ENCODE assay signal across 11 mouse cellular contexts in the genomic region with DNA sequence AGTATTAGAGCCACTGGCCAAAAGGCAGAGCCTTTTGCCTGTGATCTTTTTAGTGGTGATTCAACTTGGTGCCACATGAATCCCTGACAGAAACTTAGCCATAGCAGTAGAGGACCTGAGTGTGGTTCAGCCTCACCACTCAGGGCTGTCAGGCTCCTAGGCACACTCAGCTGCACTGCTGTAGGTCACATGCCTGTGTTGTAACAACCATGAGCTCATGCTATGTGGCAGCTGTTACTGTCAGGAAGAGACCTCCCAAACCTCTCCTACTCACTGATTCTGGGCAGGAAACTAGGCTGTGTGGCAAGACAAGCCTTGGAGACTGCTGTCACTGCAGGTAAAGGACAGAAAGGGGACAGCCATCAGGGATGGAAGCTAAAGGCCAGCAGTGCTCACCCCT.
DNase-seq lines count a peak whose midpoint lies in the region; ATAC-seq and TF ChIP-seq lines count a peak whose summit lies in the region.
"Had no signal": no experiment of that assay in that cellular context is flagged by ENCODE, and none has a peak within 500 bp of the region (broad histone marks: within the 10 kb centered on the region; RNA-seq: fewer than 3 reads in every experiment).

No protein-coding gene starts in this region.

- H3K4me3 ChIP-seq in hindbrain, embryonic 10.5 days, result no peak overlapping the region
- H3K4me3 ChIP-seq in hindbrain, embryonic 13.5 days, result no peak overlapping the region
- no peak overlapping the region for H3K4me3 ChIP-seq in intestine, embryonic 15.5 days (replicated peaks)
- no peak overlapping the region for H3K4me3 ChIP-seq in midbrain, postnatal 0 days (ENCODE audit: low read depth, low read length)
- H3K4me3 ChIP-seq: midbrain, embryonic 13.5 days had no signal

- H3K4me2 ChIP-seq in hindbrain, embryonic 13.5 days, result no peak overlapping the region
- no peak overlapping the region for H3K4me2 ChIP-seq in intestine, embryonic 15.5 days (replicated peaks)
- H3K4me2 ChIP-seq in midbrain, postnatal 0 days (ENCODE audit: low read depth, low read length, poor library complexity, severe bottlenecking), result no peak overlapping the region
- H3K4me2 ChIP-seq: midbrain, embryonic 13.5 days had no signal

- H3K4me1 ChIP-seq in hindbrain, embryonic 10.5 days (replicated peaks), result peaks cover 25% of the 10 kb centered on the region
- H3K4me1 ChIP-seq in hindbrain, embryonic 13.5 days (replicated peaks), result peaks cover 19% of the 10 kb centered on the region
- peaks cover 27% of the 10 kb centered on the region for H3K4me1 ChIP-seq in intestine, embryonic 15.5 days (replicated peaks)
- peaks cover 7% of the 10 kb centered on the region; the same call in 1 of the 2 replicates for H3K4me1 ChIP-seq in midbrain, postnatal 0 days (ENCODE audit: insufficient read depth, low read length)

- H3K9ac ChIP-seq in hindbrain, embryonic 13.5 days, result no peak overlapping the region; the same call in 1 of the 2 replicates
- no peak overlapping the region for H3K9ac ChIP-seq in intestine, embryonic 15.5 days
- H3K9ac ChIP-seq in midbrain, postnatal 0 days (replicated peaks; ENCODE audit: low read length, poor library complexity, severe bottlenecking), result no peak overlapping the region
- H3K9ac ChIP-seq: midbrain, embryonic 13.5 days had no signal

- no peaks in the 10 kb centered on the region for H3K9me3 ChIP-seq in hindbrain, embryonic 10.5 days
- H3K9me3 ChIP-seq in hindbrain, embryonic 13.5 days, result no peaks in the 10 kb centered on the region
- H3K9me3 ChIP-seq in intestine, embryonic 15.5 days, result no peaks in the 10 kb centered on the region
- no peaks in the 10 kb centered on the region for H3K9me3 ChIP-seq in midbrain, postnatal 0 days (ENCODE audit: low read length)
- H3K9me3 ChIP-seq: midbrain, embryonic 13.5 days had no signal

- no peak for DNase-seq in hindbrain, embryonic 10.5 days (ENCODE audit: low spot score)
- DNase-seq in adrenal gland, postnatal 36 days, result peak; percentile 31 to 43
- no peak for DNase-seq in T-cell, adult 2 months (ENCODE audit: low spot score)
- DNase-seq in midbrain, postnatal 0 days (ENCODE audit: low spot score), result no peak
- DNase-seq in embryo, embryonic 11 days, result no peak
- DNase-seq: layer of hippocampus, postnatal 36 days had no signal

- no peak for TF ChIP-seq CTCF in midbrain, postnatal 0 days (IDR thresholded peaks at IDR 0.05)

- H3K27me3 ChIP-seq in hindbrain, embryonic 10.5 days (ENCODE audit: insufficient read depth, poor library complexity, severe bottlenecking), result no peaks in the 10 kb centered on the region
- H3K27me3 ChIP-seq in hindbrain, embryonic 13.5 days, result no peaks in the 10 kb centered on the region
- no peaks in the 10 kb centered on the region for H3K27me3 ChIP-seq in intestine, embryonic 15.5 days (replicated peaks)
- H3K27me3 ChIP-seq in midbrain, postnatal 0 days (ENCODE audit: insufficient read depth, low read length), result no peaks in the 10 kb centered on the region
- H3K27me3 ChIP-seq: midbrain, embryonic 13.5 days had no signal

- H3K36me3 ChIP-seq in hindbrain, embryonic 10.5 days, result peaks cover 25% of the 10 kb centered on the region
- 0 out of 2 replicates have a peak, but pooled peaks cover 3% of the 10 kb centered on the region for H3K36me3 ChIP-seq in hindbrain, embryonic 13.5 days
- no peaks in the 10 kb centered on the region for H3K36me3 ChIP-seq in intestine, embryonic 15.5 days
- H3K36me3 ChIP-seq in midbrain, postnatal 0 days (ENCODE audit: insufficient read depth, low read length), result no peaks in the 10 kb centered on the region
- H3K36me3 ChIP-seq: midbrain, embryonic 13.5 days had no signal

- no peak for ATAC-seq in hindbrain, embryonic 13.5 days (ENCODE audit: low FRiP score)
- peak; percentile 50 for ATAC-seq in intestine, embryonic 15.5 days
- ATAC-seq in megakaryocyte progenitor cell, adult 5-6 weeks (replicated peaks; ENCODE audit: poor library complexity), result peak; percentile 56
- no peak for ATAC-seq in midbrain, postnatal 0 days (ENCODE audit: low FRiP score)
- ATAC-seq: hindbrain, postnatal 0 days; midbrain, embryonic 13.5 days had no signal

- H3K27ac ChIP-seq in hindbrain, embryonic 10.5 days, result peak overlapping the region; percentile 29; the same call in 1 of the 2 replicates
- no peak overlapping the region for H3K27ac ChIP-seq in hindbrain, embryonic 13.5 days
- H3K27ac ChIP-seq in intestine, embryonic 15.5 days, result peak overlapping the region; percentile 51
- no peak overlapping the region for H3K27ac ChIP-seq in midbrain, postnatal 0 days (ENCODE audit: low read depth, low read length)
- H3K27ac ChIP-seq: hindbrain, postnatal 0 days; midbrain, embryonic 13.5 days had no signal

Comparison
In these comparisons a context has a peak if more than half of its experiments do, and no peak if none do; other contexts are left out.
1. H3K27ac ChIP-seq: peak in hindbrain, embryonic 10.5 days (single experiment) and intestine, embryonic 15.5 days (single experiment); none in hindbrain, embryonic 13.5 days (single experiment) and midbrain, postnatal 0 days (single experiment).
2. DNase-seq: peak in adrenal gland, postnatal 36 days (2 of 2); none in hindbrain, embryonic 10.5 days (single experiment), T-cell, adult 2 months (single experiment), midbrain, postnatal 0 days (single experiment) and embryo, embryonic 11 days (single experiment).
3. ATAC-seq: peak in intestine, embryonic 15.5 days (single experiment) and megakaryocyte progenitor cell, adult 5-6 weeks (single experiment); none in hindbrain, embryonic 13.5 days (single experiment) and midbrain, postnatal 0 days (single experiment).